Mouse (Mus musculus) kidney, adult 2 months (tissue): ENCODE measurements around the gene Kif19a.

ENCODE experiments used
- CTCF ChIP-seq: fragments of 200-500 bp; conservative IDR thresholded peaks from 2 replicates; pipeline ENCODE4 v1.5.1; 2011; ENCODE audit warnings: low read depth, mild to moderate bottlenecking, control low read depth, low read length, moderate library complexity, mixed read lengths; ENCODE audit not compliant: insufficient read depth, insufficient read length
- POLR2A ChIP-seq: fragments of 200-500 bp; IDR thresholded peaks from one replicate; pipeline ENCODE4 v1.6.1; 2011; ENCODE audit warnings: low read depth, low read length, control low read depth

DNA sequence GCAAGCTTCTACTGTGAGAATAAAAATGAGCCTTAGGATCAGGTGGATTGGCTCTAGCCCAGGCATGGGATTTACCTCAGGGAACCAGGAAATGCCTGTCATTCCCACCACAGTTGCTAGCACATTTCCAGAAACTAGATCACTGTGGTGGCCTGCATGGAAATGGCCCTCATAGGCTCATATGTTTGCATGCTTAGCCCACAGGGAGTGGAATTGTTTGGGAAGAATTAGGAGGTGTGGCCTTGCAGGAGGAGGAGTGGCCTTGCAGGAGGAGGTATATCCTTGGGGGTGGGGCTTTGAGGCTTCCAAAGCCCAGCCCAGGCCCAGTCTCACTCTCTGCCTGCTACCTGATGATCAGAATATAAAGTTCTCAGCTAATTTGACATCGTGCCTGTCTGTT lies 36.7 kb downstream of the Kif19a start:
- TF ChIP-seq CTCF: no peak
- TF ChIP-seq POLR2A: no peak
